In genomic region chr6:39240956-39241355, GRCm38 (mm10) we compare ENCODE assay signal across 12 mouse cellular contexts.
"Had no signal": no experiment of that assay in that cellular context is flagged by ENCODE, and none has a peak within 500 bp of the region (broad histone marks: within the 10 kb centered on the region; RNA-seq: fewer than 3 reads in every experiment).

No protein-coding gene starts in this region.

- H3K27me3 ChIP-seq: limb, embryonic 13.5 days; midbrain, embryonic 13.5 days; neural tube, embryonic 12.5 days; stomach, embryonic 15.5 days had no signal

- H3K9me3 ChIP-seq: limb, embryonic 13.5 days; midbrain, embryonic 13.5 days; neural tube, embryonic 12.5 days; stomach, embryonic 15.5 days had no signal

- H3K9ac ChIP-seq: limb, embryonic 13.5 days; liver, embryonic 14.5 days; midbrain, embryonic 13.5 days; neural tube, embryonic 12.5 days; stomach, embryonic 15.5 days had no signal

- H3K4me2 ChIP-seq: limb, embryonic 13.5 days; midbrain, embryonic 13.5 days; neural tube, embryonic 12.5 days; stomach, embryonic 15.5 days had no signal

- H3K27ac ChIP-seq: limb, embryonic 13.5 days; liver, embryonic 14.5 days; midbrain, embryonic 13.5 days; neural tube, embryonic 12.5 days; stomach, embryonic 15.5 days had no signal

- H3K4me3 ChIP-seq: limb, embryonic 13.5 days; midbrain, embryonic 13.5 days; myocyte; neural tube, embryonic 12.5 days; stomach, embryonic 15.5 days had no signal

- DNase-seq: kidney, adult 18-20 months; left cerebral cortex, postnatal 4 days; lung, adult 18-20 months; right cerebral cortex, postnatal 14 days; spleen, adult 18-20 months; thymus, postnatal 36 days had no signal

- H3K36me3 ChIP-seq: limb, embryonic 13.5 days; midbrain, embryonic 13.5 days; neural tube, embryonic 12.5 days; stomach, embryonic 15.5 days had no signal

- ATAC-seq: midbrain, embryonic 13.5 days had no signal
